Mouse (Mus musculus) spleen, postnatal 36 days (tissue): ENCODE results near the gene Trim8.

Experiments used
- DNase-seq, 2 experiments: peaks; one replicate each; pipeline ENCODE4 v3.0.0; 2022; ENCODE audit warnings: low spot score in 2 of 2, mixed read lengths in 1 of 2

Trim8 gene

DNA sequence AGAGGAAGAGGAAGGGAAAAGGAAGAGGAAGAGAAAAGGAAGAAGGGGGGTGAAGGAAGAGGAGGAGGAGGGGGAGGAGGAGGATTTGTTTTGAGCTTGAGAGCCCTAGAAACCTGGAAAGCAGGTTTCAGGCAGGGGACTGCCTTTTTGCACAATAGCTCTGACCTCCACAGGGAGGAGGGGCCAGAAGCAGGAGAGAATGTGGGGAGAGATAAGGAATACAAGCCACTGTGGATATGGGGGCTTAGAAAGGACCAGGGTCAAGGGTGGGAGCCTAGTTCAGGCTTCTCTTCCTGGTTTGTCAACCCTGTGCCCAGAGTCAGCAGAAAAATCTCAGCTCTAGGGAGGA, 21.6 kb downstream of the Trim8 start:
- no peak for DNase-seq

DNA sequence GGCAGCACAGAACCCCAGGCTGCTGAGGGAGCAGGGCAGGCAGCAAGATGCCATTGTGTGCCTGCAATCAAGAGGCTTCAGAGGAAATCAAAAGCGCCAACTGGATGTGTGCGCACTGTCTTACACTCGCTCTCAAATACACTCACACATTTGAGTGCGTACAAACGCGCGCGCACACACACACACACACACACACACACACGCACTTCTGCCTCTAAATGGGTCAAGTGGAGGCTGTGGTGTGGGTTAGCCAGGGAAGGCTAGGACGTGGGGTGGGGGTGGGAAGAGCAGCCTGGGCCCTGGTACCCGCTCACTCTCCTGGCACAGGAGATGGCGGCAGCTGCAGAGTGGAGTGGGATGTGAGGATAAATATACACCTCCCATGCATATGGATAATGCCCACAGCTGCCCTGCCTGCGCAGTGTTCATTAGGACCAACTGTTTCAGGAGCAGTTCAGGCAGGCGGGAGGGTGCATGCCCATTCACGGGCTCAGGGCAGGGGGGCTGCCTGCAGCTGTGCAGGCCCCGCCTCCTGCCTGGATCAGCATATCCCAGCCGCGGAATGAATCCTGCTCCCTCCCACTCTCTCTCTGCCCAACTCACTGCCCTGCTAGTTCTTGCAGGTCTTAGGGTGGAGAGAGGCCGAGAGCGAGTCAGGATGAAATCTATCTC, 22.1 kb downstream of the Trim8 start:
- no peak for DNase-seq

DNA sequence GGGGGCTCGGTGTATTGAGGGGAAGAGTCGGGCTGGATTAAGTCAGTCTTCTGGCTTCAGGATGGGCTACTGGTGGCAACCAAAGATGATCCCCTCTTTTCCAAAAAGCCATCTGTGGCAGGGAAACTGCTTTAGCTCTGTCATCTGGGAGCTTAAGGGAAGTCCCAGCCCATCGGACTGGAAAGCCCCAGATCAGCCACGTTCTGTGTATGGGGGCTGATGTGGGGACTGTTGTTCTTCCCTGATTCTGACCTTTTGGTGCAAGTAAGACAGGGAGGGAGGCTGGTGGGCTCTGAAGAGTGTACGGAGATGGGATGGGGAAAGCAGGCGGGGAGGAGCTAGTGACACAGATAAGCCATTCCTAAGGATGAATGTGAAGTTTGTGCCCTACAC, 22.6 kb downstream of the Trim8 start:
- DNase-seq = no peak

DNA sequence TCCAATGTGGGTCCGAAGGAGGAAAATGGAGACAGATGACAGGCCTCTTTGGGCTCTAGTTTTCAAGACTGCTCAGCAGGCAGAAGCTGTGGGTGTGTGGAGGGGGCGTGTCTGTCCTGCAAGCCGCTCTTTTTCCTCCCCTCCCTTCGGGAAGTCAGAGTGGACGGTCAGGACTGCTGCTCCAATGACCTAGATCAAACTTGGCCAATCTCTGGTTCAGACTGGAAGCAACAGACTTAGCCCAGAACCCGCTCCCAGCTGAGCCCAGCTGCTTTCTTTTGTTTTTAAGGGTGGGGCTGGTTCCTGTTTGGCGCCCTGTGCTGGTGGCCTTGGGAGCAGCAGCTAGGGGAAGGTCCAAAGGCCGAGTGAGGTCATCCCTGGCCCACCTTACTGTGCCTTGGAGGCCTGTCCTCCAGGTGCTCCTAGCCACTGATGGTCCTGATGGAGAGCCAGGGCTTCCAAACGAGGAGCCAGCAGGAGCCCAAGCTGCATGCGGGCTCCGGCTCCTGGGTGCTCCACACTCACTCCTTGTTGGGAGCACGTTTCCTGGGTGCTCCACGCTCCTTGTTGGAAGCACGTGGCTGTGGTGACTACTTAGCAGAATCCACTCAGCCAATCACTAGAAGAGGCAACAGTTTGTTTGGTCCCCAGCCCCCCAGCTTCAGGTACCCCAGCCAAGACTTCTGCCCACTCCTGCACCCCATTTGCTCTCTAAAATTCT, 23.3 kb downstream of the Trim8 start:
- DNase-seq = peak in 1 of 2 experiments; percentile 38

DNA sequence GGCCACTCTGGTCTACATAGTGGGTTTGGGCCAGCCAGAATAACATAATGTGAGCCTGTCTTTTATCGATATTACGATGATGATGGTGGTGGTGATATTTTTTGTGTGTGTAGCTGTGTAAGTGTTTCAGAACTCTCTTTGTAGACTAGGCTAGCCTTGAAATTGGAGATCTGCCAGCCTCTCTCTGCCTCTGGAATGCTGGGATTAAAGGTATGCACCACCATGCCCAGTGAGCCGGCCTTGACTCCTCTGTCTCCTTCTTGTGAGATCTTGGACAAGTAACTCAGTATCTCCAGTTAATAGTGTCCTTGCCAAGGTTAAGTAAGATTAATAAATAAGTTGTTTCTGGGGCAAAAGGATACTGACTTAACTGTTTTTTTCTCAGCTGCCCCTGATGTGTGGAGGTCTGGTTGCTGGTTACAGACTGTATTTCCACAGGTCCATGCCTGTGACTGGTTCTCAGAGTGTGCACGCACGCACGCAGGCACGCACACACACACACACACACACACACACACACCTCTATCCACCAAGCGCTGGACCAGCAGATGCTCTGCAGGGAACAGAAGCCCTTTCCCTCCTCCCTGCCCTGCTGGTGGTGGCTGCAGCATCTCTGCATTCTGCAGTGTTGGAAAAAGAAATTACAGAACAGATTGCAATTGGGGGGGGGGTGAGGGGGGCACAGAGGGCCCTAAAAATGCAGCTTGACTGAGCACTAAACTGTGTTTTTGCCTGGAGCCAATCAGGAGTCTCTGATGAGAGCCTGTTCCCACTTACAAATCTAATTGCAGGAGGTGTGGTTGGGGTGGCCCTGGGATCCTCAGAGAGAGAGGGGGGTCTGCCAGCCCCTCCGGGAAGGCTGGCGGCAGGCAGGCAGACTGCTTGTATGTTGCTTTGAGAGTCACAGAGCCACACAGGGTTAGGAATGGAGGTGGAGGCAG, 24.5 kb downstream of the Trim8 start:
- DNase-seq = no peak

DNA sequence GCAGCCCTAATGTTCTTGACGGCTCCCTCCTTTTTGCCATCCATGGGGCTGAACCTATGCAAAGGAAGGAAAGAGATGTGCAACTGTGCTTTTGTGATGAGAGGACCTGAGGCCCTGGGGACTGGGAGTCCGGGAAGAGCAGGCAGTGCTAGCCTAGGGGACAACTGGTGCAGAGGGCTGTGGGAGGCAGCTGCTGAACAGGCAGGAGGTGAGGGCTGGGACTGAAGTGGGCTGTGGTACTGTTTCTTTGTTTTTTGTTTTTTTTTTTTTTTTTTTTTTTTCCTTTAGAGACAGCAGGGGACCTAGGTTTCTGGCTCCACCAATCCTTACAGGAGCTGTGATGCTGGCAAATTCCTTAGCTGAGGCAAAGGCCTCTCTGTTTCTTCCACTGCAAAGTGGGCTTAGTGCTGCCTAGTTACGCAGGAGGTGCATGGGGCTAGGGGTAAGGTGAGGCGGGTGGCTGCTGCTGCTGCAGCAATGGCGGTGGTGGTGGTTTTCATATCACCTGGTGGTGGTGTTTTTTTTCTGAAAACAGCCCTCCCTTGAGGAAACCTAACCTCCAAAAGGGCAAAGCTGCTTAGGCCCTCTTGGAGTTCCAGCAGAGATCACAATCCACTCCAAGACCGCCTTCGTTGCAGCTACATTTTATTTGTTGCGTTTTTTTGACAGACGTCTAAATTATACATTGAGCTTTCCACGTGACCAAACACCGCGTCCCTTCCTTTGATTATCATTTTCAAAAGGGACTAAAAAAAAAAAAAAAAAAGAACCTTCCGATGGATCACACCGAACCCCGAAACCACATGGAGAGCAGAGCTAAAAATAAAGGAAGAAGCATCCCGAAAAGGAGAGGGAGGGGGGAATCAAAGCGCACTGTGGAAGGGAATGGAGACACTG, 26.4 kb downstream of the Trim8 start:
- DNase-seq = no peak

DNA sequence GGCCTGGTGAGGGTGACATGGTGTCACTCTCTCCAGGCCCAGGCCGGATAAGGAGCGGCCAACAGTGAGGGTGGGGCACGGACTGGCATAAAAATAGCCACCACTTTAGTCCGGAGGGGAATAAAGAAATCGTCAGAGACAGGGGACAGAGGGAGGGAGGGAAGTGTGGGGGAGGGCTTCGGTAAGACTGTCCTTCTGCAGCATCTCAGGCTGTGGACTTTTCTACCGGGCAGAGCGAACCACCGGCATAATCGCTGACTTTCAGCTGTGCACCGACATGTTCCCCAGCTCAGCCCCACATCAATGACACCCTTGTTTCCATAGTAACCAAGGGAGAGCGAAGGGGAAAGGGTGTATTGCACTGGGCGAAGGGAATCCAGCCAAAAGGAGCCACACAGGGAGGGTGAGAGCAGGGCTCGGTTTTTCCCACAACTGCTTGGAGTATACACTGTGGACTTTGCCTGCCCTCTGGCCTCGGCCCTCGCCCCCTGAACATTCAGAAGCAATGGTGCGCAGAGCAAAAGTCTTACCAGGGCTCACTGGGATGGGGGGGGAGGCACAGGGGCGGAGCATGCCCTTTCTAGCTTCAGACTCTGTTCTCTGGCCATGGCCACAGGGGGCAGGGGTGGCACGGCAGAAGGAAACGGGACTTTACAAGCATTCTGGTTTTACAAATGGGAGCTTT, 27.2 kb downstream of the Trim8 start:
- DNase-seq = peak; percentile 73 to 77

DNA sequence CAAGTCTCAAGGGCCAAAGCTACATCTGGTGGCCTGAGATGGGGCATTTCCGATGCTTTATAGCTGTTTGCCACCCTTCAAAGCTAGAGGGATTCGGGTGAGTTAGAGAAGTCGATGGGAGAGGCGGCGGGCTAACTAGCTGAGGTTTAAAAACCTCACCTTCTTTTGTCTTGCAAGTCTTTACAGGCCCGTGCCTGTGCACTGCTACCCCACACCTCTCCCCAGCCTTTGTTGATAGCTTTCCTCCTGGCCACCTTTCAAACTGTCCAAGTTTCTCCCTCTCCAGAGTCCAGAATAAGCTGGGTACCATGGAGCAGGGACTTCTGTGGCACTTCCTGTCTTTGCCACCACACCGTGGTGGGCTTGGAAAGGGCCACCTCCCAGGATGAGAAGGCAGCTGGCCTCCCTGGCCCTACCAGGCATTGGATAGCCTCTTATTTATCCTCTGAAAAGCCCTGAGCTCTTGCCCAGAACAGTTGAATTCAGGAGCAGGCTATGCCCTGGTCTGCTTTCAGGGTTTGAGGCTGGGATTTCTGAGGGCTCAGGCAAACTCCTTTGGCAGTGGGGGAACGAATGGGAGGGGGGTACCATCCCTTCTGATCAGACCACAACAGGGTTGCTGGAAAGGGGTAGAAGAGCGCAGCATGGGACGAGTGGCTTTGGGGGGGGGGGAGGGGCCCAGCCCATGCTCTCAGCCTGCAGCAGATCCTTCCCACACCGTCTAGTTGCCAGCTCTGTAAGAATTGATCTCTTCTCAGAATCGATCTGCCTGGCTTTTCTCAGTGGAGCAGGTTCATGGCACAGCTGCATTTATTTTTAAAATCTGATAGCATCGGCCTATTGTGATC, 28.3 kb downstream of the Trim8 start:
- DNase-seq = no peak

DNA sequence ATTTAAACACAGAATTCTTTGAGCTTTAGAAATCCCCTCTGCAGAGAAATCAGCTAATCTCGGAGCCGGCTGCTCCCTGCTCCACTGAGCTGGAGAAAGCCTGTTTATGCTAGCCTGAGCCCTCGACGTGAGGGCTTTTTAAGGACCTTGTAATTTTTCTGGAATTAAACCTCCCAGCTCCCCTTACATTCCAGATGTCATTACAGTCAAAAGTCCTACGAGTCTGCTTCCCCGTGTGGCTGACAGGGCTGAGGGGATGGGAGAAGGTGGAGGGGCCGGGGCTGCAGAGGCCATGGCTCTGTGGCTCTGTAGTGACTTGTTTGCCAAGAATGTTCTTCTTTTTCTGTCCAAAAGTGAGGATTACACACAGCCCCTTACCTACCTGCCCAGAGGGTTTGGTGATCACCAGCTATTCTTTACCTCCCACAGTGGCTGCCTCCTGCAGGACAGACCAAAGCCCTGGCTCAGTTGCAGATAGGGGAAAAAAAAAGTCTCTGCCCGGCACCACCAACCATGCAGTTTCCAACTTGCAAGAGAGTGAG, 29.0 kb downstream of the Trim8 start:
- DNase-seq = no peak

DNA sequence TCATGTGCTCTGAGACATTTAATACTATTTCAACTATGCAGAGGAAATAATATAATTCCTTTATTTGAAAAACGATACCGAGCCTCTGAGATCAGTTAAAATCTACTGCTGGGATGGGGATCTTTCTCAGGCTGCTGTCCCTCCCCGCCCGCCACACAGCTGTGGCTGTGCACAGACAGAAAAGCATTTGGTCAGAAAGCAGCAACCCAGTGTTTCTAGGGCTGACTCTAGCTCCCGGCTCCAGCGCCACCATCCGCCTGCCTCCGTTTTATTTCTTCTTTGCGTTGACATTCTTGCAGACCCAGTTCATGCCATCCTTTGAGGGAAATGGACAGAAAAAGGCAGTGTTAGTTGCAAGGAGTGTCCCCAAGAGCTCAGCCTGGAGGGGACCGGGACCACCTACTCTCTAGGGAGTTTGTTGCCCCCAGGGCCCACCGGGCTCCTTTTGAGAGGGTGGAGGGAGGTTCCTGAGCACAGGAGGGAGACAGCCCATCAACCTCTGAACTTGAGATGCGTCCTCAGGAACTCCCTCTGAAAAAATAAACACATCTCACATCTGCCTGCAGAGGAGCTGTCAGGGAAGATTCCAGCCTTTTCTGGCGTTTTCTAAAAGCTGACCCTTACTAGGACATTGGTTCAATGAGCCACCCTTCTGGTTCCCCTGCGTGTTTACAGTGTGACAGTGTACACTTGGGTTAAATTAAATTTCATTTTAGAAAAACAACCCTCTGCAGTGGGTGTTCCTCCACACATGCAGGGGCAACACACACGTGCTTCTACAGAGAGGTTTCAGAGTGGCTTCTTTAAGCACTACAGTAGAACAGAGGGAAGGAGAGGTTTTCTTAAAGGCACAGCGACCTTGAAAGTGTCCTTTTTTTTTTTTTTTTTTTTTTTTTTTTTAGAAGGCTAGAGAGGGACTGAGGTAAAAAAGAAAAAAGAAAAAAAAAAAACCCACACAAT, 29.8 kb downstream of the Trim8 start:
- DNase-seq = no peak

DNA sequence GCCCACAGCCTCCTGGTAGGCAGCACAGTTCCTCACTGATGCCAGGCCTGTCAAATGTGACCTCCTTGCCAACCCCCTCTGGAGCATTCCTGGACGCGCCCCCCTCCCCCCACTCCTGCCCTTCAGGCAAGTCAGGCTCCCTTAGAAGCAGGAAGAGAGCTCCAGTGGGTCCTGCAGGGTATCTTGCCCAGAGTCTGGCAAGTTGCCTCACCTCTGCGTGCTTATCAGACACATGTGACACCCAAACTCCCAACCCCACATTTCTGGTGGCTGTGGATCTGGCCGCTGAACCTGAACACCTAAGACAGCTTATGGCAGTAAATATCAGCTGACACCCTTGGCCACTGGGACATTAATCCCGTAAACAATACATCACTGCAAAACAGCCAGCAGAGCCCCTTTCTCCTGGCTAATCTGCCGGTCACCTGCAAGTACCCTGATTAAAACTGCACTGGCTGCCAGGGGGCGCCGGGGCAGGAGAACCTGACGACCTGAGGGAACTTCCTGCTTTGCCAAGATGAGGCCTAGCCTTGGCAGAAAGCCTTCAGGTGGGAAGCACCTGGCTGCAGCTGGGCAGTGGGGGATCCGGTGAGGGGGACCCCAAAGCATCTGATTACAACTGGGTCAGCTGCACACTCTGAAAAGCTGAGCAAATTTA, 30.7 kb downstream of the Trim8 start:
- peak in 1 of 2 experiments; percentile 62 for DNase-seq

DNA sequence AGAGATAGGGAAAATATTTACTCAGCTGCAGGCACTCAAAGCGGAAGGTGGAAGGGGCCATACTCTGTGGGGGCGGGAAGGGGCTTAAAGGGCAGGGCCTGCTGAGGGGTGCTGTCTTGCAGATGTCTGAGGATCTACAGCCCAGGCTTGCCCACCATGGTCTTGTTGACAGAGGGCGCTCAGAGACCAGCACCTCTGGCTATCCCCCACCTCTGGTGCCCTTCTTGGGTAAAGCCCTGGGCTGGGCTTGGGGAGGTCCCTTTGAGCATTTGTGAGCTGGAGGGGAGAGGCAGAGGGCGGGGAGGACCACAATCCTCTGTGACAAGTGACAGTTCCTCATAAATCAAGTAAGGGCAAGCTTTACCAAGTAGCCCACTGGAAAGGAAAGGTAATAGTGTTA, 31.6 kb downstream of the Trim8 start:
- no peak for DNase-seq

DNA sequence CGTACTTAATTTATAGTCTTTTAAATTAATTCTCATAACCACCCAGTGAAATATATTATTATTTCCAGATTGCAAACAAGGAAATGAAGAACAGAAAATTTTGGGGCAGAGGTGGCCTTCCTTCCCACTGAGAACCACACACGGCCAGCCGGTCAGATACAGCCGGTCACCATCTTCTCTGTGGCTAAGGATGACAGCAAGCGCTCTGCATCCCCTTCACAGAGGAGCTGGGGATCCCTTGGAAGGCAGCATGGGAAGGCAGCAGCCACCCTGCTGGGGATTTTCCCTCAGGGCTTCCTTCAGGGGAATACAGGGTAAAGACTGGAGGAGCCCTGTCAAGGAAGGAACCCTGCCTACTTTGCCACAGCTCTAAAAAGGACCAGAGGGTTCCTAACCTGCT, 32.0 kb downstream of the Trim8 start:
- DNase-seq = no peak

DNA sequence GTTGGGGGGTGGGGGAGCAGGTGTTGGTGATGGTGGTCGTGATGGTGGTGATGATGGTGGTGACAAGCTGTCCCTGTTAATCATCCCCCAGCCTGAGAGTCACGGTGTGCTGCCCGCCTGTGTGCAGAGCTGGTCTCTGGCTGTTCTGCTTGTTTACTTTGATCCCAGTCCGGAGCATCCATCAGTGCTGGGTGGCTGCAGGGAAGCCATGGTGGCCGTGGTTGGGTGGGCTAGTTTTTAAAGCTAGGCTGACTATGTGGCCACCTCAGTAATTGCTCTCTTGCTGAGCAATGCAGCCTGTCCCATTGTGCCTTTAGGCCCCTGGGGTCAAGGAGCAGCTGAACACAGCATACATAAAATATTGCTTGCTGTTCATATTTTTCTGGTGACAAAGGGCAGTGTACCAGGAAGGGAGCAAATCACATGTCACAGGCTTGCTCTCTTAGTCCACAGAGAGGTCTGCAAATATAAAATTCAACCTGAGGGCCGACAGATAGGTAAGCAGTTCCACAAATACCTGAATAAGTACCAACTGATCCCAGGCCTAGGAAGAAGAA, 33.1 kb downstream of the Trim8 start:
- DNase-seq = no peak

DNA sequence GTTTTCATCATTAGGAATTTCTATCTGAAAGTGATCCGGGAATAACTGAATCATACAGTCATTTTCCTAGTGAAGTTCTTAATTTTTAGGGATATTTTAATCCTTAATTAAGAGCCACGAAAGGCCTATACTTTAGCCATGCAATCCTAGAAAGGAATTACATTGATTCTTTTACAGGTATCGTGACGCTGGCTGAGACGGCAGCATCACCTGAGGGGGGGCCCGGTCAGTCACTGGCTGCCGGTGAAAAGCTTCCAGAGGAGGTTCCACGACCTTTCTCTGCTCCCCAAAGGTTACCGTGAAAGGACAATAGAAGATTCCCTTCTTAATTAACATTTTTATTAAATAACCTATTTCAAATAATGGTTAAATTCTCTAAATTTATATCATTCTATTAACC, 35.9 kb downstream of the Trim8 start:
- no peak for DNase-seq

DNA sequence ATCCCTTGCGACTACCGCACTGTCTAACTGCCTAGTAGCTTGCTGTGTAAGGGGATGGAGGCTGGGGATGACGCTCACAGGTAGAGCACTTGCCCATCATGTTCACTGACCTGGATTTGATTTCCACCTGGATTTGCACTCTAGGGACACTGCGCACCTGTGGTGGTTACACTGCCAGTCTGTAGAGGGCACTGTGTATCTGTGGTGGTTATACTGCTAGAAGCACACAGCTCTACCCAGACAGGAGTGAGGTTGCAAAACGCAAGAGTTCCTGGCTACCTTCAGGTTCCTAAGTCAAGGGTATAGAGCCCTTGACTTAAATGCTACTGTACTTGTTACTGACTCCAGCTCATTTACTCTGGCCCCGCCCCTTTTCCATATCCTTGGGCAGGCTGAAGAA, 36.7 kb downstream of the Trim8 start:
- no peak for DNase-seq

DNA sequence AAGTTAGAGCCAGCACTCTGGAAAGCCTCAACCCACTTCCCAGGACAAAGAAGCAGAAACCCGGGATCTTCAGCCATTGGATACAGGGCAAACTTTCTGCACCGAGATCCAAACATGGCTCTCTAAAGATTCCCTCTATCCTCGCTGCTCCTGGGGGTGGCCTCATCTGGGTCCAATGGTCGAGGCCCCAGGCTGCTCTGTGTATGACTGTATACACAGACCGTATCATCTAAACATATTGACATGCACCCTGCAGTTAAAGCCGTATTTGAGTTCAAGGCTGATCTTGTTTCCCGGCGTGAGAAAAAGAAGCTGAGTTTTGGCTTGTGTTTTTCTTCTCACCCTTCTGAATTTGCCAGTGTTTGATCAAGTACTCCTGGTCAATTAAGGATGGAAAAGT, 41.2 kb downstream of the Trim8 start:
- DNase-seq = no peak

DNA sequence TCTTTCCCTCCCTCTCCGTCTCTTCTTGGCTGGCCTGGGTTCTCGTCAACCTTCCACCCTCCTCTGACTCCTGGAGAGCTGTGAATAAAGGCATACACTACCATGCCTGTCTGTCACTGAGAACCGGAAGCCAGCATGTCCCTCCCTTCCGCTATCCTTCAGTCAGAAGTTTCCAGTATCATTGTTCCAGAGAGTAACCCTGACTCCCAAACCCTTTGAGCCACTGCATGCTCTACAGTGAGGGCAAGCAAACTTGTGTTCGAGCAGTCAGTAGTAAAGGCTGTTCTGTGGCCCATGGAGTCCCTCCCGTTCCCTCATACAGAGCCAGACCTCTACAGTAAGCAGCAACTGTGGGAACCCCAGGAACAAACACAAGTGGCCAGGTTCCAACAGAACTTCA, 46.1 kb downstream of the Trim8 start:
- no peak for DNase-seq
